Mouse (Mus musculus) lung, postnatal 10 days (tissue): ENCODE measurements at regions not wholly inside any gene's neighbourhood (a gene's known extent, or its start where the extent isn't known, plus 50 kb on each side); places are given as distances from the start of the nearest gene placed in this dataset.

ENCODE experiments used
- DNase-seq: peaks from one replicate; pipeline ENCODE4 v3.0.0; 2021

GRCm38 (mm10) chr3:38034138-38034537 is 309.8 kb upstream of the Gm5148 start:
- no peak for DNase-seq

DNA sequence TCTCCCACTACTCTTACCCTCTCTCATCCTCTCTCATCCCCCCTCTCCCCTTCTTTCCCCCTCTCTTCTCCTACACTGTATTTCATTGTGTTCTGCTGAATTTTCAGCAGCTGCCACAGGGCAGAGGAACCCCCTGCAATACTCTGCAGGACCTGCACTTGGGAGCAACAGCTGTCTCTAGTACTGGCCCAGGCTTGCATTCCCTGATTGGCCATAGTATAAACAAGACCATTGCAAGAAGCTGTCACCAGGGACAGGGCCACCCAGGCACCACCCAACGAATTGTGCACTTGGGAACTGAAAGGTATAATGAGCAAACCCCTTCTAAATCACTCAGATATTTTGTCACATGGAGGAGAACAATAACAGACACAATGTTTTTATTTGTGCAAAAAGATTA is 290.5 kb upstream of the Gm5148 start:
- DNase-seq = peak; percentile 49

DNA sequence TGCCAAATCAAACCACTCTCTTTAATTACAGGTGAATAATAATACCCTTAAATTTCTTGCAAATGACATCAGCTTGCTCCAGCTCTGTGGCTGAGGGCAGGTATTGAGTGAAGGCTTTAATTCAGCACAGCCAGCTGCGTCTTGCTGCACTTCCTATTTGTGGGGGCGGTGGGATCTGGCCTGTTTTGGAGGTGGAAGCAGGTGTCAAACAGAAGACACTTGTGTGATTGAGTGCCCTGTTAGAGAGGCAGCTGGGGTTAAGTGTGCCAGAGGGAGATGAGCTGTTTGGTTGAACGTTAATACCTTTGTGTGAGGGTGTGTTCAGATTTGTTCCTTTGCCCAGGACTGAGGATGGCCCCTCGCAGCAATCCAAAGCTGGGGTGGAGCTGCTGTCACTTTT is 284.9 kb upstream of the Gm5148 start:
- no peak for DNase-seq

DNA sequence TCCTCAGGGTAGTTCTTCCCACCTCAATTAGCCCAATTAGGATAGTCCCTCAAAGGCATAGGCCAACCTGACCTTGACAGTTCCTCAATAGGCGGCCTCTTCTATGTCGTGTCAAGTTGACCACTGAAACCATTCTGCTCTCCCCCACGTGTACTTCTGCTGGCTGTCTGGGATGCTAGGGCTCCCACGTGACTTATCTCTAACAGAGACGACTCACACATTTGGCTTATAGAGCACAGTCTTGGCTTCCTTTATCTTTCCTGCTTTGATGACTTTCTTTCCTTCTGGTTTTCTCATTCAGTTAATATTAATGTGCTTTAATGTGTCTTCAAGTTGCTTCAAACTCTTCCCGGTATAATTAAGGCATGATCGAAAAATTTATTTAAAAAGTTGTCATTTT is 284.0 kb upstream of the Gm5148 start:
- no peak for DNase-seq

DNA sequence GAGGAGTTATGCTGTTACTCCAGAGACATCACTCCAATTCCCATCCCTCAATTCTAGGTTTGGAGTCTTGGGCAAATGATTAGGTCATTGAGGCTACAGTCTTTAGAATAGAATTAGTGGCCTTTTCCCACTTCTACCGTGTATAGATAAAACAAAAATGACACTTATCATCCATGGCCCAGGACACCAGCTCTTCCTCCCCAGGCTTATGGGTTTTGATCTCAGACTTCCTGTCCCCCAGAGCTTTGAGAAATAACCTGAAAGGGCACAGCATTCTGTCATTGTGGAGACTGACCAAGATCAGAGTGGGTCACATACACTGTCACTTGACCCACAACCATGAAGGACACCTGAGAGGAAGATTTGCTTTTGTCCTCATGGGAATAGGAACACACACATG is 283.3 kb upstream of the Gm5148 start:
- DNase-seq = no peak

GRCm38 (mm10) chr3:38002275-38002674 is 278.0 kb upstream of the Gm5148 start:
- DNase-seq = no peak

DNA sequence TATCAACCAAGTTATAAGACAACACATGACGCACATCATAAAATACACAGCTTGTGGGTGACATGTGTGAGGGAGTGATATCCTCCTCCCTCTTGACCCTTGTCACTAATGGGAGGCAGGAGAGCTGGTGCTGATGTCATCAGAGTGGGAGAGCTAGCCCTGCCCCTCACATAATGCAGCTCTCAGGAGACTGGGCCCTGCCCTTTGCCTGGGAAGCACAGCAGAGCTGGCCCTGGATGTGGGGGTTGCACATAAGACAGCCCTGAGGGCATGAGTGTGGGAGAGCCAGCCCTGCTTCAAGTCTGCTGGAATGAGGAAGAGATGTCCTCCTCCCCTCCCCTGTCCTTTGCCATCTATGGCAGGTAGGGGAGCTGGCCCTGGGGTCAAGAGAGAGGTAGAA is 275.5 kb upstream of the Gm5148 start:
- DNase-seq = no peak

DNA sequence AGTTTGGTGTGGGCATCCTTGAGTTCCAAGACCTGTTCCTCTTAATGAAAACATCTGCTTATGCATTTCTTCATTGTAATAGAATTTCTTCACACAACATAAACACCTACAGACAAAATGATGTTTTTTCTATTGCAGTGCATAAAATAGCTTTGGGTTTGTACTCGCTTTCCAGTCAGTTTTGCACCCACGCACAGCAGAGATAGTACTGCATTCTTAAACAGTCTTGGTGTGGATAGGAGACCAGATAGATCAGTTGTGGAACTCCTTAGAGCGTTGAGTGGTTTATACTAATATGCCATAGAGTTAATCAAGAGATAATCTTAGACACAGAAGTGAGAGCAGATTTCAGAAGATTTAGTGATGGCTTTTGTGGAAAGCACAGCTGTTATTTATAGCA is 273.7 kb upstream of the Gm5148 start:
- no peak for DNase-seq

- no peak for DNase-seq
Measured at GRCm38 (mm10) chr3:37989992-37990391, 265.7 kb upstream of the Gm5148 start.

GRCm38 (mm10) chr3:37987775-37988505 is 263.6 kb upstream of the Gm5148 start:
- no peak for DNase-seq

DNA sequence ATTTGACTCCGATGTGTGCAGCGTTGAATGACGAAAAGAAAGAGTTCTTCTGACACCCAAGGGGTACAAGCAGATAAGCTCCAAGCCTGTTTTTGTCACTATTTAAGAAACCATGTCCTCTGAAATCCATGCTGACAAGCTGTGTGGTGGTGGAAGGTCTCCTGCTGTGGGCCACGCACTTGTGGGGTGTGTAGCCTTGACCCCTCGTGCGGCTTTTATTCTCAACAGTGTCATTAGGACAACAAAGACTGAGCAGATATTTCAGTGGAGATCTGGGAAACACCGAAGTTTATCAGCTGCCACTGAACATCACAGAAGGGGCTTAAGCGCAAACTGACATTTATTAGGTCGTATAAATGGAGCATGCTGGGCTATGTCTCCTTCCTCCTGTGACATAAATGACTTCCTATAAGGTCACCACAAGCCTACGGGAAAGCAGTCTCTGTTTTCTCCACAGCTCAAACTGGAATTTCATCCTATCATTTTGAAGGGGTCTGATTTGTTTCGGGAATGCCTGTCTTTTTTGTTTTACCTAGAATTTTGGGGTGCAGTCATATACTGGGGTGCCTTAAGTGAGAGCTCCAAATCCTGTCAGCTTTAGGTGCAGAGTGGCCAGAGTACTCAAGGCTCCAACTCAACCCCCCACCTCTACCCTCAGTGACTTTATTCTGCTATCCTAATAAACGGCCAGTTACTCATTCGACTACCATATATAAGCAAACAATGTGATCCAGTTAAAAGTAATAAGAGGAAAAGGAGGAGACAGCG is 262.9 kb upstream of the Gm5148 start:
- no peak for DNase-seq

GRCm38 (mm10) chr3:37984706-37985105 is 260.4 kb upstream of the Gm5148 start:
- no peak for DNase-seq

GRCm38 (mm10) chr3:37981481-37982180 is 257.3 kb upstream of the Gm5148 start:
- no peak for DNase-seq

DNA sequence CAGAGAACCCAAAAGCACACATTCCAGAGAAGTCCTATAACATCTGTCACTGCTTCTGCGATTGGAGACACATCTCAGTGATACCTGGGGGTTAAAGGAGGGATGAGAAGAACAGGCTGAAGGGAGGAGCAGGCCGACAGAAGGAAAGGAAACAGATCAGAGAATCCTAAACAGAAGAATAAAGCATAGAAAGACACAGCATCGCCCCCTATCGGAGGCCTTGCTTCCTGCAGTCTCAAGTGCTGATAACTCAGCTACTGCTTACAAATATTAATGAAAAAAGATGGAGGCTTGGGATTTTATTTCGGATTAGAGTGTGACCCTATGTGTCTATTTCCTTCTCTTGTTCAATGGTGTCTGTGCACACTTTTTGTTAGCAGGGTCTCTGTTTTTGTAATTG is 255.6 kb upstream of the Gm5148 start:
- DNase-seq = peak; percentile 47

- peak; percentile 90 for DNase-seq
Measured at GRCm38 (mm10) chr3:37978481-37978880, 254.2 kb upstream of the Gm5148 start.

DNA sequence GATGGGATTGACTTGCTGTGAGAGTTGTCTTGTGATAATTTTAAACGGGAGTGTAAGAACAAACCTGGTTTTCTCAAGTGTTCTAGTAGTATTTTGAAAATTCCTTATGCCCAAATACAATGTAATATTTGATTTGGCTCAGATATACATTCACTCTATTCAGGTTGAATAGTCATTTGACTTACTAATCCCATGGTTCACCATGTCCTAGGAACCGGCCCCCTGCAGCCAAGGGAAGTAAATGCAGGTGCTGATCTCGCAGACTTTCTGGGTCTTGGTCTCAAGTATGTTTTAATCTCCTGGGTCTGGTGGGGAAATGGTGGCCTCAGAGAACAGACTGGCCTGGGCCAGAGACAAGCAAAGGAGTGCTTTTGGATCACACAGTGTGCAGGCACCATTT is 253.2 kb upstream of the Gm5148 start:
- DNase-seq = no peak

DNA sequence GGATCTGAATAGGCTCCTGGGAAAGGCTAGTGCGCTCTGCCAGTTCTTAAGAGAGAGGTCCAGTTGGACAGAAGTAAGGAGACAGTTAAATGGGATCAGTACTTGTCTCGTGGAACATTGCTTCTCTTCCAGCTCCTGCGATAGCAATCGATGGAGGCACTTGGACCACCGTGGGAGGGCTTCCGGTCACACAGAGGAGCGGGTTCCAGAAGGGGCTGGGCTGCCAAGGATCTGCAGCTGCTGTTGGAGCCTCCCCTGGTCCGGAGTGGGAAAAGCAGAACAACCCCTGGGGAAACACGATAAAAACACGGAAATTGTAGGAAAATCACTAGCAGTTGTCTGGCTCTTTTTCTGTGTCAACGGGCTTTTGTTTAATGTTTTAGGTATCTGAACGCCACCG is 252.3 kb upstream of the Gm5148 start:
- DNase-seq = peak; percentile 88

GRCm38 (mm10) chr3:37975194-37975756 is 251.0 kb upstream of the Gm5148 start:
- peak; percentile 31 for DNase-seq

DNA sequence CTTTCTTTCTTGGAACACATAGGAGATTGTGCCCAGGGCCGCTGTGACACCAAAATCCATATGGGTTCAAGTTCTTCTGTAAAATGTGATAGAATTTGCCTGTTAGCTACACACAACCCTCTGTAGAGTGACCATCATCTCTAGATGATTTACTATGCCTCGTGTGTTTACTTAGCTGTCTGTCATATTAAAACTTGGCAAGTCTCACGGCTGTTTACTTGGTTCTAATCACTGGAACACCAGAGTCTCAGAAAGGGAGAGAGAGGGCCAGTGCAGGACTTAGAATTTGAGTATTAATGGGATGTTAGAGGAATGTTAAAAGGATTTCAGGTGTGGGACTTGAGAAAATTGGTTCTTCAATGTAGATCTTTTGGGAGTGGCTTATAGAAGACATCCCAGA is 248.6 kb upstream of the Gm5148 start:
- no peak for DNase-seq

DNA sequence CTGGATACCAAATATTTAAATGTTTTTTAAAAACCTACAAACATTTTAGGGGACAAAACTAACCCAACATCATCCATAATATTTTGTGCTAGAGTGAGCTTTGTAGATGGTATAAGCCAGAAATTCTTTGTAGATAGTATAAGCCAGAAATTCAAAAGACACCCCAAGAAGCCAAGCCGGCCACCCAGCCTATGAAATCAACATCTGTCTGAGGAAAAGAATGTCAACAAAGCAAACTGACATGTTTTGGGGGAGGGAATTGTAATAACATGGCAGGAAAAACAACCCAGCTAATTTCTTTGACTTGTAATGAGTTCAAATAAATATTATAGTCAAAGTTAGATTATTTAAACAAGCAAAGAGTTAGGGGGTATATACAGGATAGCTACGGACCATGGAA is 246.9 kb upstream of the Gm5148 start:
- peak; percentile 43 for DNase-seq

- no peak for DNase-seq
Measured at GRCm38 (mm10) chr3:37968654-37969053, 244.4 kb upstream of the Gm5148 start.

- no peak for DNase-seq
Measured at GRCm38 (mm10) chr3:37965221-37965620, 240.9 kb upstream of the Gm5148 start.

- no peak for DNase-seq
Measured at GRCm38 (mm10) chr3:37964083-37964482, 239.8 kb upstream of the Gm5148 start.

DNA sequence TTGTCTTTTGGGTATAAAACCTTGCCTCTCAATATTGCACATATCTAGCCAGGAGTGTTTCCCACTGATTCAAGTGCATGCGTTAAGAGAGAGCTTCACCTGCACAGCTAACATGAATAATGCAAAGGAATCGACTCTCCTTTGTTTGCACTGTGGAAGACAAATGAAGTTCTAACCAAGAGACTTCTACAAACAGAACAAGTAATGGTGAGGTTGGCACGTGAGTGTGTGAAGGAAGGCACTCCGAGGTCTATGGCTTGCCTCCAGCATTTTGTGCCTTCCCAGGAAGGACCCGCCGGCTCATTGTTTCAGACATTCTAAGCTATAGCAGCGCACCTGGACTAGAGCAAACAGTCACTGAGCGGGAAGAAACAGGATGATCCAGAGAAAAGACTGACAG is 238.5 kb upstream of the Gm5148 start:
- DNase-seq = no peak
